ENCODE assay signal across 19 mouse cellular contexts in the genomic region with DNA sequence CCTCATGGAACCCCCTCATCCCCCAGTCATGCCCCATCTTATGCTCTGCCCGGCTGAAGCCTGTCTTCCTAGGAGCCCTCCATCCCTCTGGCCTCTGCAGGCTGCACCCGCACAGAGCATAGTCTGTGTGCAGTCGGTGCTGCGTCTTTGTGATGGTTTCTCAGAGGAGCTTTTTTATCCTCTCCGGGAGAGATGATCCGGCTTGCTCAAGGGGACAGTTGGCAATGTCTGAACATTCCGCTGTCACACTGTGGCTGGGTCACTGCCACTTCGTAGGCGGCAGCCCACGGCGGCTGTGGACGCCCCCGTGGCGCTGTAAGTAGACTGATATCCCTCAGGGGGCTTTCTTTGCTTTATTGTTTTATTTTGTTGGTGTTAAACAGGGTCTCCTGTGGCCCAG.
A peak's percentile ranks its signal among the peaks of the same experiment; 100 is the strongest.
DNase-seq lines count a peak whose midpoint lies in the region; ATAC-seq and TF ChIP-seq lines count a peak whose summit lies in the region.
"Had no signal": no experiment of that assay in that cellular context is flagged by ENCODE, and none has a peak within 500 bp of the region (broad histone marks: within the 10 kb centered on the region; RNA-seq: fewer than 3 reads in every experiment).

No protein-coding gene starts in this region.

- H3K27me3 ChIP-seq in forebrain, embryonic 16.5 days (replicated peaks; ENCODE audit: control insufficient read depth, insufficient read depth, low read length) = no peaks in the 10 kb centered on the region
- H3K27me3 ChIP-seq in limb, embryonic 13.5 days = peaks cover 11% of the 10 kb centered on the region; the same call in 1 of the 2 replicates
- H3K27me3 ChIP-seq in neural tube, embryonic 13.5 days = no peaks in the 10 kb centered on the region
- H3K27me3 ChIP-seq: lung, embryonic 15.5 days had no signal

- H3K9me3 ChIP-seq in forebrain, embryonic 16.5 days (ENCODE audit: control insufficient read depth, low read length) = no peaks in the 10 kb centered on the region
- H3K9me3 ChIP-seq in limb, embryonic 13.5 days = no peaks in the 10 kb centered on the region
- no peaks in the 10 kb centered on the region for H3K9me3 ChIP-seq in neural tube, embryonic 13.5 days
- H3K9me3 ChIP-seq: lung, embryonic 15.5 days had no signal

- intact Hi-C loops in gastrocnemius, adult 2 months (cut with DNase I) = no loop called here

- no peak overlapping the region for H3K4me2 ChIP-seq in forebrain, embryonic 16.5 days (ENCODE audit: low read length)
- H3K4me2 ChIP-seq in limb, embryonic 13.5 days (replicated peaks) = no peak overlapping the region
- no peak overlapping the region for H3K4me2 ChIP-seq in neural tube, embryonic 13.5 days
- H3K4me2 ChIP-seq: heart, embryonic 11.5 days; lung, embryonic 15.5 days had no signal

- H3K9ac ChIP-seq in forebrain, embryonic 16.5 days (replicated peaks; ENCODE audit: low read depth, low read length) = 0 out of 2 replicates have a peak overlapping the region, but pooled peaks have one; percentile 1
- H3K9ac ChIP-seq in limb, embryonic 13.5 days = 0 out of 2 replicates have a peak overlapping the region, but pooled peaks have one; percentile 39
- peak overlapping the region; percentile 54 for H3K9ac ChIP-seq in neural tube, embryonic 13.5 days
- H3K9ac ChIP-seq: lung, embryonic 15.5 days had no signal

- H3K4me3 ChIP-seq in gastrocnemius, adult 2 months = no peak overlapping the region
- H3K4me3 ChIP-seq in forebrain, embryonic 16.5 days (replicated peaks; ENCODE audit: low read length) = no peak overlapping the region
- no peak overlapping the region for H3K4me3 ChIP-seq in limb, embryonic 13.5 days
- no peak overlapping the region for H3K4me3 ChIP-seq in neural tube, embryonic 13.5 days
- no peak overlapping the region for H3K4me3 ChIP-seq in lung, adult 2 months (replicated peaks; ENCODE audit: extremely low read depth, low read depth, low read length)
- H3K4me3 ChIP-seq: erythroblast, embryonic 14.5 days; left cerebral cortex, adult 2 months; lung, embryonic 15.5 days had no signal

- 34% methylated on average over 14 of the region's 14 CpGs for WGBS in forebrain, embryonic 16.5 days
- 68% methylated on average over 14 of the region's 14 CpGs for WGBS in limb, embryonic 13.5 days
- 28% methylated on average over 14 of the region's 14 CpGs for WGBS in neural tube, embryonic 13.5 days
- WGBS in lung, adult 2 months = 86% methylated on average over 14 of the region's 14 CpGs

- H3K4me1 ChIP-seq in forebrain, embryonic 16.5 days (replicated peaks; ENCODE audit: control insufficient read depth, insufficient read depth, low read length) = peaks cover 77% of the 10 kb centered on the region
- H3K4me1 ChIP-seq in limb, embryonic 13.5 days = peaks cover 80% of the 10 kb centered on the region
- H3K4me1 ChIP-seq in neural tube, embryonic 13.5 days (replicated peaks) = peaks cover 100% of the 10 kb centered on the region
- peaks cover 26% of the 10 kb centered on the region for H3K4me1 ChIP-seq in lung, adult 2 months (ENCODE audit: control insufficient read depth, insufficient read depth, low read length)

- H3K27ac ChIP-seq in gastrocnemius, adult 2 months = no peak overlapping the region
- H3K27ac ChIP-seq in forebrain, embryonic 16.5 days (ENCODE audit: low read length) = no peak overlapping the region
- H3K27ac ChIP-seq in limb, embryonic 13.5 days = no peak overlapping the region
- peak overlapping the region; percentile 65 for H3K27ac ChIP-seq in neural tube, embryonic 13.5 days (replicated peaks)
- H3K27ac ChIP-seq: left cerebral cortex, adult 2 months; lung, embryonic 15.5 days had no signal

- H3K36me3 ChIP-seq in forebrain, embryonic 16.5 days (ENCODE audit: control insufficient read depth, insufficient read depth) = no peaks in the 10 kb centered on the region
- no peaks in the 10 kb centered on the region for H3K36me3 ChIP-seq in limb, embryonic 13.5 days
- no peaks in the 10 kb centered on the region for H3K36me3 ChIP-seq in neural tube, embryonic 13.5 days
- H3K36me3 ChIP-seq: lung, embryonic 15.5 days had no signal

- 0 out of 2 replicates have a peak, but pooled peaks have one; percentile 14 for ATAC-seq in forebrain, embryonic 16.5 days
- no peak for ATAC-seq in limb, embryonic 13.5 days (ENCODE audit: low FRiP score, low read depth)
- ATAC-seq in neural tube, embryonic 13.5 days (ENCODE audit: low read depth) = no peak

- peak; percentile 26 for DNase-seq in gastrocnemius, adult 2 months
- DNase-seq in gastrocnemius, postnatal 25 days = no peak
- DNase-seq in lung, postnatal 14 days = no peak
- DNase-seq in frontal cortex, postnatal 14 days (ENCODE audit: low spot score in 2 of 2) = no peak
- no peak for DNase-seq in lung, adult 2 months
- DNase-seq: cerebellum, adult 9-10 months; embryo, embryonic 11 days; gastrocnemius, postnatal 10 days; heart, postnatal 4 days; kidney, adult 2 months; liver; right cerebral cortex, postnatal 14 days had no signal

- TF ChIP-seq CTCF in gastrocnemius, adult 2 months (IDR thresholded peaks at IDR 0.05) = no peak
- no peak for TF ChIP-seq CTCF in lung, adult 2 months (IDR thresholded peaks at IDR 0.05; ENCODE audit: insufficient read depth, low read length)

- no peak for TF ChIP-seq POLR2A in lung, adult 2 months (IDR thresholded peaks at IDR 0.05; ENCODE audit: borderline replicate concordance, extremely low read depth, low read depth, low read length)

Comparison
In these comparisons a context has a peak if more than half of its experiments do, and no peak if none do; other contexts are left out.
1. H3K9ac ChIP-seq: peak in every context shown above with its lines; median percentile 54 in neural tube, embryonic 13.5 days; 39 in limb, embryonic 13.5 days; 1 in forebrain, embryonic 16.5 days.